Mouse (Mus musculus) liver, embryonic 16.5 days (tissue): ENCODE results near the gene Dtd2. TPM values are rescaled to one million over a fixed set of nuclear protein-coding genes. Genes with fewer than 3 reads are reported as not detected.

Experiments
- ATAC-seq: fragments of 200-750 bp; cut with Nextera tagmentation; 2 replicates; pipeline ENCODE4 v1.8.0; 2017; ENCODE audit warnings: low read depth, mild to moderate bottlenecking, moderate number of reproducible peaks, moderate library complexity
- H3K27ac ChIP-seq: fragments of 300-500 bp; sonication (generic); 2 replicates; pipeline ENCODE4 v1.5.1; 2014; ENCODE audit warnings: mild to moderate bottlenecking, low read length
- H3K27me3 ChIP-seq: fragments of 300-500 bp; sonication (generic); 2 replicates; pipeline ENCODE4 v1.6.1; 2014; ENCODE audit warnings: low read depth, low read length, mixed read lengths; ENCODE audit not compliant: control insufficient read depth, insufficient read depth
- H3K36me3 ChIP-seq: fragments of 300-500 bp; sonication (generic); 2 replicates; pipeline ENCODE4 v1.6.1; 2014; ENCODE audit warnings: mild to moderate bottlenecking; ENCODE audit not compliant: control insufficient read depth, insufficient read depth
- H3K4me1 ChIP-seq: fragments of 300-500 bp; sonication (generic); 2 replicates; pipeline ENCODE4 v1.6.1; 2014; ENCODE audit warnings: low read depth, low read length, mixed read lengths; ENCODE audit not compliant: control insufficient read depth
- H3K4me2 ChIP-seq: fragments of 300-500 bp; sonication (generic); 2 replicates; pipeline ENCODE4 v1.6.1; 2014; ENCODE audit warnings: low read depth, low read length, mixed read lengths
- H3K4me3 ChIP-seq: fragments of 300-500 bp; sonication (generic); 2 replicates; pipeline ENCODE4 v1.5.1; 2014; ENCODE audit warnings: low read depth, mild to moderate bottlenecking, low read length
- H3K9ac ChIP-seq: fragments of 300-500 bp; sonication (generic); 2 replicates; pipeline ENCODE4 v1.6.1; 2014; ENCODE audit warnings: low read depth, low read length
- H3K9me3 ChIP-seq: fragments of 300-500 bp; sonication (generic); replicated peaks from 2 replicates; pipeline ENCODE4 v1.6.1; 2016; ENCODE audit warnings: low read length; ENCODE audit not compliant: control insufficient read depth
- WGBS: fragments of 180-500 bp; shearing (Covaris S2); extraction: QIAGEN DNeasy Blood & Tissue Kit; methylation state at CpG from one replicate; pipeline ENCODE4 v1.1.7; 2014; ENCODE audit not compliant: insufficient replicate concordance; 5-methylcytosine and 5-hydroxymethylcytosine counted together
- polyA plus RNA-seq: library from polyadenylated mRNA; unstranded; fragments of >200 nt; fragmentation: Nextera tagmentation; extraction: Ambion mirVana; gene quantifications from 2 replicates; pipeline ENCODE4 v1.2.1, GENCODE M21; 2015

The Dtd2 gene
- polyA plus RNA-seq, 1 experiment from 2014 or later, result 10.4 TPM

DNA sequence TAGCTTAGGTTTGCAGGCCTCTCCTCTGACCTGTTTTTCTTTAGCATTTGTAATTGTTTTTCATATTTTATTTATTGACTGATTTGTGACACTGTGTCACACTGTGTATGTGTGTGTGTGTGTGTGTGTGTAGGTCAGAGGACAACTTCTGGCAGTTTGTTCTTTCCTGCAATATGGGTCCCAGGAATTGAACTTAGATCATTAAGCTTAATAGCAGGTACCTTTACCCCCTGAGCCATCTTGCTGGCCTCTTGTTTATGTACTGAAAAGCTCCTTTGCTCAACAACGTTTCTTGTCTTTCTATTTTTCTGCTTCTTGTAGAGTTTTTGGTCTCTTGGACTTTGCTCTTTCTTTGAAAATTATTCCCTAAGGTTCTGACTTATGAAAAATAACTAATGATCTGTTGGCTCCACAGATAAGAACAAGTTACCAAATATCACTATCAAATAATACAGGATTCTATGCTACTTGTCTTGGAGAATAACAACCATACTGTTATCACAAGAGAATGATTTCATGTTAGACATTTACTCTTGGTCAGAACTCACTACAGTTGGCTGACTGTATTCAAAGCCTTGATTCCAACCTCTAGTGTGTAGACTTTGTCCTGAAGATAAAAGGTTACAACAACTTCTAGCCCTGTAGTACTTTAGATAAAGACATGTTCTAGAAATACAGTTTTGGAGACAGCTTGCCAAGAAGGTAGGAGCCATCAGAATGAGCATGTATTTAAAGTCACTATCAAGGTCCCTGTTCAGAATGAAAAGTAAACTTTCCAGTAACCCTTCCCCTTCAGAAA, 10.4 kb downstream of the Dtd2 start:
- Histone ChIP-seq H3K9ac (no peak overlapping the region), H3K36me3 (peaks cover 3% of the 10 kb centered on the region; the same call in 1 of the 2 replicates), H3K4me1 (peaks cover 3% of the 10 kb centered on the region), H3K4me3 (no peak overlapping the region), H3K4me2 (no peak overlapping the region), H3K27ac (no peak overlapping the region), H3K9me3 (no peaks in the 10 kb centered on the region), H3K27me3 (no peaks in the 10 kb centered on the region)
- 79% methylated on average over 1 of the region's 1 CpGs for WGBS
- ATAC-seq, result no peak

GRCm38 (mm10) chr12:51990629-51991028, 15.7 kb downstream of the Dtd2 start:
- Histone ChIP-seq H3K27me3 (no peaks in the 10 kb centered on the region), H3K36me3 (0 out of 2 replicates have a peak, but pooled peaks cover 3% of the 10 kb centered on the region), H3K9me3 (no peaks in the 10 kb centered on the region), H3K9ac (no peak overlapping the region), H3K4me2 (no peak overlapping the region), H3K4me1 (no peaks in the 10 kb centered on the region), H3K27ac (no peak overlapping the region), H3K4me3 (no peak overlapping the region)
- no peak for ATAC-seq
- WGBS, result 73% methylated on average over 2 of the region's 2 CpGs

- Histone ChIP-seq H3K9ac (no peak overlapping the region), H3K4me3 (no peak overlapping the region), H3K36me3 (no peaks in the 10 kb centered on the region), H3K27ac (no peak overlapping the region), H3K9me3 (no peaks in the 10 kb centered on the region), H3K4me1 (no peaks in the 10 kb centered on the region), H3K4me2 (no peak overlapping the region), H3K27me3 (no peaks in the 10 kb centered on the region)
- 65% methylated on average over 5 of the region's 5 CpGs for WGBS
- no peak for ATAC-seq
These were observed 17.8 kb downstream of the Dtd2 start for GRCm38 (mm10) chr12:51988536-51988935.

- no peak overlapping the region for H3K9ac ChIP-seq
- H3K4me1 ChIP-seq, result no peaks in the 10 kb centered on the region
- no peak overlapping the region for H3K4me3 ChIP-seq
- ATAC-seq, result no peak
- H3K4me2 ChIP-seq, result no peak overlapping the region
- no peaks in the 10 kb centered on the region for H3K27me3 ChIP-seq
- H3K9me3 ChIP-seq, result no peaks in the 10 kb centered on the region
- H3K36me3 ChIP-seq, result no peaks in the 10 kb centered on the region
- H3K27ac ChIP-seq, result no peak overlapping the region
- 61% methylated on average over 4 of the region's 4 CpGs for WGBS
These were observed 20.5 kb downstream of the Dtd2 start for GRCm38 (mm10) chr12:51985826-51986225.

DNA sequence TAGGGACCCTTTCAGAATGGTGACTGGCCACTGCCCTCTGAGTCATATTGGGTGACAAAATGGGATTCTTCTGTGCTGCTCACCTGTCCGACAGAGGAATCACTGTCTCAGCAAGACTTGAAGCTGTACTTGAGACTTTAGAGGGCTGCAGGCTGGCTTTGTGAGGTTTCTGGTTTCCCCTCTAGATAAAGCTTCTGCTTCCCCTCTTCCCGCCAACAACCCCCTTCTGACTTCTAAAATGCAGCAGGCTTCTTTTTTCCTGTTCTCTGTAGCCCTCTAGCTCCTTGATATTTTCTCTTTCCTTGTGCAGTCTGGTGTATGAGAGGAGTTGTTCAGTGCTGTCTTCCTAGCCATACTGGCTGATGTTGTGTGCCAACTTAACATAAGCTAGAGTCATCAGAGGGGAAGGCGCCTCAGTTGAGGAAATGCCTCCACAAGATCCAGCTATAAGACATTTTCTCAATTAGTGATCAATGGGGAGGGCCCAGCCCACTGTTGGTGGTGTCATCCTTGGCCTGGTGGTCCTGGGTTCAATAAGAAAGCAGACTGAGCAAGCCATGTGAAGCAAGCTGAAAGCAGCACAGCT, 21.0 kb downstream of the Dtd2 start:
- Histone ChIP-seq H3K4me3 (no peak overlapping the region), H3K36me3 (no peaks in the 10 kb centered on the region), H3K9ac (no peak overlapping the region), H3K27me3 (no peaks in the 10 kb centered on the region), H3K4me2 (no peak overlapping the region), H3K9me3 (no peaks in the 10 kb centered on the region), H3K27ac (no peak overlapping the region), H3K4me1 (no peaks in the 10 kb centered on the region)
- WGBS, result 28% methylated on average over 3 of the region's 3 CpGs
- ATAC-seq, result no peak

- Histone ChIP-seq H3K4me3 (no peak overlapping the region), H3K4me2 (no peak overlapping the region), H3K4me1 (no peaks in the 10 kb centered on the region), H3K36me3 (no peaks in the 10 kb centered on the region), H3K9ac (no peak overlapping the region), H3K9me3 (no peaks in the 10 kb centered on the region), H3K27ac (no peak overlapping the region), H3K27me3 (no peaks in the 10 kb centered on the region)
- no peak for ATAC-seq
- 59% methylated on average over 1 of the region's 1 CpGs for WGBS
These were observed 22.7 kb downstream of the Dtd2 start for GRCm38 (mm10) chr12:51983625-51984024.

- Histone ChIP-seq H3K9ac (no peak overlapping the region), H3K27me3 (no peaks in the 10 kb centered on the region), H3K36me3 (no peaks in the 10 kb centered on the region), H3K4me2 (no peak overlapping the region), H3K9me3 (peaks cover 3% of the 10 kb centered on the region; the same call in 1 of the 2 replicates), H3K4me3 (no peak overlapping the region), H3K4me1 (no peaks in the 10 kb centered on the region), H3K27ac (no peak overlapping the region)
- 50% methylated on average over 9 of the region's 9 CpGs for WGBS
- no peak for ATAC-seq
These were observed 29.8 kb downstream of the Dtd2 start for GRCm38 (mm10) chr12:51976531-51976930.

- peaks cover 3% of the 10 kb centered on the region; the same call in 1 of the 2 replicates for H3K9me3 ChIP-seq
- H3K4me2 ChIP-seq, result no peak overlapping the region
- no peak overlapping the region for H3K9ac ChIP-seq
- H3K4me3 ChIP-seq, result no peak overlapping the region
- H3K27me3 ChIP-seq, result no peaks in the 10 kb centered on the region
- no peak for ATAC-seq
- no peak overlapping the region for H3K27ac ChIP-seq
- H3K36me3 ChIP-seq, result no peaks in the 10 kb centered on the region
- 74% methylated on average over 1 of the region's 1 CpGs for WGBS
- H3K4me1 ChIP-seq, result peaks cover 8% of the 10 kb centered on the region
These were observed 31.9 kb downstream of the Dtd2 start for GRCm38 (mm10) chr12:51974381-51974780.
